Mouse (Mus musculus) spleen, adult 2 months (tissue): ENCODE measurements around the gene Zbtb7a. TPM values are rescaled to one million over a fixed set of nuclear protein-coding genes. Genes with fewer than 3 reads are reported as not detected.
A peak's percentile ranks its signal among the peaks of the same experiment; 100 is the strongest.

Experiments
- DNase-seq, 2 experiments: peaks; one replicate each; pipeline versions ENCODE4 v3.0.0 to v3.0.0-alpha.2; 2012 to 2021; ENCODE audit warnings: low spot score in 2 of 2, low read depth in 1 of 2
- H3K27ac ChIP-seq: fragments of 200-500 bp; 2 replicates; pipeline ENCODE4 v1.5.1; 2012; ENCODE audit warnings: low read length, inconsistent platforms; ENCODE audit not compliant: insufficient read depth
- H3K27me3 ChIP-seq: fragments of 200-500 bp; 2 replicates; pipeline ENCODE4 v1.6.1; 2012; ENCODE audit warnings: mild to moderate bottlenecking, moderate library complexity, low read length, inconsistent platforms; ENCODE audit not compliant: control insufficient read depth, insufficient read depth
- H3K36me3 ChIP-seq: fragments of 200-500 bp; 2 replicates; pipeline ENCODE4 v1.6.1; 2012; ENCODE audit warnings: mild to moderate bottlenecking, low read length, inconsistent platforms; ENCODE audit not compliant: control insufficient read depth, insufficient read depth
- H3K4me1 ChIP-seq: fragments of 200-500 bp; 2 replicates; pipeline ENCODE4 v1.6.1; 2011; ENCODE audit warnings: inconsistent platforms; ENCODE audit not compliant: control insufficient read depth, insufficient read depth, insufficient read length
- H3K4me3 ChIP-seq: fragments of 200-500 bp; 2 replicates; pipeline ENCODE4 v1.5.1; 2011; ENCODE audit warnings: mild to moderate bottlenecking, inconsistent platforms; ENCODE audit not compliant: insufficient read depth, insufficient read length; ENCODE audit errors: extremely low read depth
- CTCF ChIP-seq: fragments of 200-500 bp; IDR thresholded peaks from 2 replicates; pipeline ENCODE4 v1.5.1; 2011; ENCODE audit warnings: mild to moderate bottlenecking, inconsistent platforms; ENCODE audit not compliant: insufficient read depth, insufficient read length, insufficient replicate concordance; ENCODE audit errors: extremely low read depth
- POLR2A ChIP-seq: fragments of 200-500 bp; IDR thresholded peaks from 2 replicates; pipeline ENCODE4 v1.6.1; 2011; ENCODE audit warnings: low read depth, low read length, inconsistent platforms
- WGBS: fragments of 180-500 bp; shearing (Covaris S2); methylation state at CpG from one replicate; pipeline ENCODE4 v1.1.7; 2018; 5-methylcytosine and 5-hydroxymethylcytosine counted together
- polyA plus RNA-seq: library from polyadenylated mRNA; depleted of rRNA; stranded (reverse); fragments of >200 nt; gene quantifications from 2 replicates; pipeline ENCODE4 v1.2.3, GENCODE M21; 2012

Gene Zbtb7a
- polyA plus RNA-seq, 1 experiment: 64.6 TPM

DNA sequence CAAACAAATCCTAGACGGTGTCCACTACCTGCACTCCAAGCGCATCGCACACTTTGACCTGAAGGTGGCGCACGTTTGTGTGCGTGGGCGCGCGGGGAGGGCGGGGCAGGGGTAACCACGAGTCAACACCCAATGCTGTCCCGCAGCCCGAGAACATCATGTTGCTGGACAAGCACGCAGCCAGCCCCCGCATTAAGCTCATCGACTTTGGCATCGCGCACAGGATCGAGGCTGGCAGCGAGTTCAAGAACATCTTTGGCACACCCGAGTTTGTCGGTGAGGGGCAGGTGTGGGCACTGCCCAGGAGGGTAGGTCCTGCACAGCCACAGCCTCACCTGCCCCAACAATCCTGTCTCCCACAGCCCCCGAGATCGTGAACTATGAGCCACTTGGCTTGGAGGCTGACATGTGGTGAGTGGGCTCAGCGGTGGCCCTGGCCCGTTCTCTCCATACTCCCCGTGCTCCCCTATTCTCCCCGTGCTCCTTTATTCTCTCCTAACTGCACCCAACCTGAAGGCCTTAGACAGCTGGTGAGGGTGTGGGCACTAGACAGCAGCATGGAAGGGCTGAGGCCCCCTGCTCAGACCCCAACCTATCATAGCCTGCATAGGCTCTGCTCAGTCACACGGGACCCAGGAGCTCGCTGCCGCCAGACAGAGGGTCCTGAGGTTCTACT, 55.4 kb downstream of the Zbtb7a start:
- Histone ChIP-seq H3K36me3 (peaks cover 17% of the 10 kb centered on the region), H3K4me3 (no peak overlapping the region), H3K27me3 (no peaks in the 10 kb centered on the region), H3K27ac (no peak overlapping the region), H3K4me1 (peaks cover 19% of the 10 kb centered on the region)
- no peak for DNase-seq
- WGBS: 83% methylated on average over 31 of the region's 31 CpGs
- TF ChIP-seq POLR2A (no peak), CTCF (peak; percentile 16; the same call in 1 of the 2 replicates)

DNA sequence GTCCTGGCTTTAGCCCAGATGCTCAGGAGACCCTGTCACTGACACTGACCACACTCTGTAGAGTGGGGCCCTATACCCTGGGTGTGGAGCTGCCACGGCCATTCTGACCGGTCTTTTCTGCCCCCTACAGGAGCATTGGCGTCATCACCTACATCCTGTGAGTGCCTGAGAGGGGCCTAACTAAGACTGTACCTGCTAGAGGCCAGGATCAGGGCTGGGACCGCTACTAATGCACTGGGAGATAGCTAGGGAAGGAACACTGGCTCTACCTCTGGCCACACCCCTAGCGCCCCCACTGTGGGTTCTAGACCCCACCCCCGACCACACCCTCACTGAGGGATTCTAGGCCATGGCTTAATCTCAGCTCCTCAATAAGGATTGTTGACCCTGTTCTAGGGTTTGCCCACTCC, 55.9 kb downstream of the Zbtb7a start:
- DNase-seq: no peak
- no peaks in the 10 kb centered on the region for H3K27me3 ChIP-seq
- H3K4me1 ChIP-seq: peaks cover 19% of the 10 kb centered on the region
- H3K4me3 ChIP-seq: no peak overlapping the region
- TF ChIP-seq CTCF (no peak), POLR2A (no peak)
- H3K36me3 ChIP-seq: peaks cover 17% of the 10 kb centered on the region
- no peak overlapping the region for H3K27ac ChIP-seq
- 55% methylated on average over 6 of the region's 6 CpGs for WGBS

DNA sequence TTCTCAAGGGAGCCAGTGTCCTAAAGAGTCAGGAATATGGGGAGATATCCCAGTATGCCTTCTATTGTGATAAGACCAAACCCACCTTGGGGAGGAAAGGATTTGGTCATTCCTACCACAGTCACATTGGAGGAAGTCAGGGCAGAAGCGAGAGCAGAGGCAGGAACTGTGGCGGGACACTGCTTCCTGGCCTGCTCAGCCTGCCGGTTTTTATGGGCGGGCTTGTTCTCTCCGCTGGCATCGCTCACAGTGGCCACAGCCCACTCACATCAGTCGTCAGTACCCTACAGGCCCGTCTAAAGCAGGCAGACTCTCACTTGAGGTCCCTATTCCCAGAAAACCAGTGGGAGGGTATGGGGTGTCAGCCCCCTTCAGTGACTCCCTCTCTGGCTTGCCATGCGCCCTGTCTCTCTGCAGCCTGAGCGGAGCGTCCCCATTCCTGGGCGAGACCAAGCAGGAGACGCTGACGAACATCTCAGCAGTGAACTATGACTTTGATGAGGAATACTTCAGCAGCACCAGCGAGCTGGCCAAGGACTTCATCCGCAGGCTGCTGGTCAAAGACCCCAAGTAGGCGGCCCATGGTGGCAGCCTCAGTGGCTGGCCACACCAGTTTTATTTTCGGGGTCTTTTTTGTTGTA, 56.4 kb downstream of the Zbtb7a start:
- Histone ChIP-seq H3K4me3 (no peak overlapping the region), H3K27ac (no peak overlapping the region), H3K36me3 (peaks cover 17% of the 10 kb centered on the region), H3K27me3 (no peaks in the 10 kb centered on the region), H3K4me1 (peaks cover 19% of the 10 kb centered on the region)
- no peak for DNase-seq
- TF ChIP-seq CTCF (no peak), POLR2A (no peak)
- 57% methylated on average over 18 of the region's 18 CpGs for WGBS

DNA sequence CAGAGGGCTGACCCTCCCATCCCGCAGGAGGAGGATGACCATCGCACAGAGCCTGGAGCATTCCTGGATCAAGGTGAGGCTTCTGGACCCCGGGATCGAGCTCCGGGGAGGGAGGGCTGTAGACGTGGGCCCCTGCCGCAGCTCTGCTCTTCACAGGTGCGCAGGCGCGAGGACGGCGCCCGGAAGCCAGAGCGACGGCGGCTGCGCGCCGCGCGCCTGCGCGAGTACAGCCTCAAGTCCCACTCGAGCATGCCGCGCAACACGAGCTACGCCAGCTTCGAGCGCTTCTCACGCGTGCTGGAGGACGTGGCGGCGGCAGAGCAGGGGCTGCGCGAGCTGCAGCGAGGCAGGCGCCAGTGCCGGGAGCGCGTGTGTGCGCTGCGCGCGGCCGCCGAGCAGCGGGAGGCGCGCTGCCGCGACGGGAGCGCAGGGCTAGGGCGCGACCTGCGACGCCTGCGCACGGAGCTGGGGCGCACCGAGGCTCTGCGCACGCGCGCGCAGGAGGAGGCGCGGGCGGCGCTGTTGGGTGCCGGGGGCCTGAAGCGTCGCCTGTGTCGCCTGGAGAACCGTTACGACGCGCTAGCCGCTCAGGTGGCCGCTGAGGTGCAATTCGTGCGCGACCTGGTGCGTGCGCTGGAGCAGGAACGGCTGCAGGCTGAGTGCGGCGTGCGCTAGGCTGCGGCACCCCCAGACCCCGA, 57.4 kb downstream of the Zbtb7a start:
- Histone ChIP-seq H3K27ac (peak overlapping the region; percentile 95), H3K36me3 (peaks cover 10% of the 10 kb centered on the region), H3K4me1 (peaks cover 19% of the 10 kb centered on the region), H3K4me3 (peak overlapping the region; percentile 71), H3K27me3 (no peaks in the 10 kb centered on the region)
- under 1% methylated on average over 92 of the region's 93 CpGs for WGBS
- peak; percentile 80 to 82 for DNase-seq
- TF ChIP-seq POLR2A (peak; percentile 81; the same call in 1 of the 2 replicates), CTCF (no peak)

DNA sequence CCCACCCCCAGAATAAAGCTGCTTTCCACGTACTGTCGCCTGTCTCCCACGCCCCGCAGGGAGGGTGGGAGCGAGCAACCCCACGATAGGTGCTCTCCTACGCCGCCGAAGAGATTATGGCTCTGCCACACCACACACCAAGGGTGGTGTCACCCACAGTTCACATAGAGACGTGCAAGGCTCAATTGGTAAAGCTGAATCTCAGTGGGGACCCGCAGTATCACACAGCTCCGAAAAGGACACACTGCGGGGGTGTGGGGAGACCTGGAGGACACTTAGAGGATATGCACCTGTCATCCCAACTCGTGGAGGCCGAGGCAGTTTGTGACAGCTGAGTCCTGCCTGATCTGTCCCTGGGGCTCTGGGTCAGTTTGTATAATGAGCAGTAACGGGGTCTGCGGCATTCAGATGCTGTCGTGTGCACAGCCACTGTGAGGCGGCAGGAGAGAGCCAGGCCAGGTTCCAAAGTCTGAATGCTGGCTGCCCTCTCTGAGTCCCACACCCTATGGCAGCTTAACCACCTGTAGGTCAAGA, 58.0 kb downstream of the Zbtb7a start:
- TF ChIP-seq CTCF (no peak), POLR2A (no peak)
- DNase-seq: no peak
- Histone ChIP-seq H3K27me3 (no peaks in the 10 kb centered on the region), H3K27ac (peak overlapping the region; percentile 95), H3K36me3 (peaks cover 9% of the 10 kb centered on the region), H3K4me1 (peaks cover 19% of the 10 kb centered on the region), H3K4me3 (peak overlapping the region; percentile 71)
- WGBS: 5% methylated on average over 19 of the region's 19 CpGs

DNA sequence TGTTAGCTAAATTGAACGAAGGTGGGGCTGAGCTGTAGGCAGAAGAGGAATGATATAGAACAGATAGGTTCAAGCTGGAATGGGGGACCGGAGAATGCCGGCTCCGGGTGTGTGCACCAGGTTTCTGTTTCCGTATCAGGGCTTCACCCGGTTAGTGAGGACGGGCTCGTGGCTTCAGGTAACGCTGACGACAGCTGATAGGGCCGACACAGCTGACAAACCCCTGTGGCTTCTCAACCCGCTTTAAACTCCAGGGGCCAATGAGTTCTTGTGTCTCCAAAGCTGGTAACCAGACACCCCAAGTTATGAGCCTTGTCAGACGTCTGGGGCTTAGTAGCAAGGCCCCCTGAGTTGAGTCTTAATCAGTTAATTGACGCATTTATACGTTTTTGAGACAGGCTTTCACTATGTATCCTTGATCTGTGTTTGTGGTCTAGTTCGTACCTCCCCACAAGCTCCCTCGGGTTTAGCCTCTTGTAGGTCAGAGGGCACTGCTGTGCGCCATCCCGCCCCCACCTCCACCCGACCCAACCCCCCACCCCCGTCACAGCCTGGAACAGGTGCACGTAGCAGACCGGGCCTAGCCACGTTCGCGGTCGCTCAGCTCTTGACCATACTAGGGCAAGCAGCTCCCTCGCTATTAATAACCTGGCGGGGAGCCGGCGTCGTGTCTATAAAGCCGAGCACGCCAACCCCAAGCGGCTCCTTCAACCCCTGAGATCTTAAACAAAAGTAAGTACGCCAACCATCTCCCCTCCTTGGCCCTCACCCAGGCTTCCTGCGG, 59.2 kb downstream of the Zbtb7a start:
- WGBS: 4% methylated on average over 37 of the region's 37 CpGs
- Histone ChIP-seq H3K4me1 (peaks cover 19% of the 10 kb centered on the region), H3K27me3 (no peaks in the 10 kb centered on the region), H3K4me3 (peak overlapping the region; percentile 29; the same call in 1 of the 2 replicates), H3K27ac (peak overlapping the region; percentile 66), H3K36me3 (peaks cover 9% of the 10 kb centered on the region)
- DNase-seq: peak in 1 of 2 experiments; percentile 54
- TF ChIP-seq CTCF (no peak), POLR2A (no peak)
